Mouse (Mus musculus): ENCODE measurements at regions not wholly inside any gene's neighbourhood (a gene's known extent, or its start where the extent isn't known, plus 50 kb on each side); places are given as distances from the start of the nearest gene placed in this dataset.
A peak's percentile ranks its signal among the peaks of the same experiment; 100 is the strongest.

- WGBS: 94% methylated on average over 1 of the region's 1 CpGs
- Histone ChIP-seq H3K36me3 (no peaks in the 10 kb centered on the region), H3K4me1 (0 out of 2 replicates have a peak, but pooled peaks cover 2% of the 10 kb centered on the region), H3K27me3 (ENCODE audit: low read depth, poor library complexity, severe bottlenecking) (no peaks in the 10 kb centered on the region), H3K27ac (no peak overlapping the region), H3K9me3 (replicated peaks) (no peaks in the 10 kb centered on the region), H3K4me3 (no peak overlapping the region)
- DNase-seq (ENCODE audit: low spot score): no peak
Measured at GRCm38 (mm10) chr7:113010150-113010549, 56.4 kb downstream of the Rassf10 start.

GRCm38 (mm10) chr7:113017092-113017755, 63.5 kb downstream of the Rassf10 start:
- Histone ChIP-seq H3K4me1 (peaks cover 11% of the 10 kb centered on the region; the same call in 1 of the 2 replicates), H3K27me3 (ENCODE audit: low read depth, poor library complexity, severe bottlenecking) (no peaks in the 10 kb centered on the region), H3K27ac (peak overlapping the region; percentile 62; the same call in 1 of the 2 replicates), H3K9me3 (replicated peaks) (no peaks in the 10 kb centered on the region), H3K36me3 (no peaks in the 10 kb centered on the region), H3K4me3 (no peak overlapping the region)
- WGBS: 54% methylated on average over 8 of the region's 8 CpGs
- no peak for DNase-seq (ENCODE audit: low spot score)

- peaks cover 11% of the 10 kb centered on the region; the same call in 1 of the 2 replicates for H3K4me1 ChIP-seq
- no peak overlapping the region for H3K27ac ChIP-seq
- no peaks in the 10 kb centered on the region for H3K27me3 ChIP-seq (ENCODE audit: low read depth, poor library complexity, severe bottlenecking)
- 16% methylated on average over 5 of the region's 5 CpGs for WGBS
- H3K36me3 ChIP-seq: no peaks in the 10 kb centered on the region
- no peak for DNase-seq (ENCODE audit: low spot score)
- no peaks in the 10 kb centered on the region for H3K9me3 ChIP-seq (replicated peaks)
- H3K4me3 ChIP-seq: no peak overlapping the region
Measured at GRCm38 (mm10) chr7:113021412-113021811, 67.7 kb downstream of the Rassf10 start.

GRCm38 (mm10) chr7:113022516-113022915, 68.8 kb downstream of the Rassf10 start:
- no peak for DNase-seq (ENCODE audit: low spot score)

GRCm38 (mm10) chr7:113025758-113026157, 72.0 kb downstream of the Rassf10 start:
- WGBS: 95% methylated on average over 1 of the region's 1 CpGs
- no peaks in the 10 kb centered on the region for H3K4me1 ChIP-seq
- no peak for DNase-seq (ENCODE audit: low spot score)

More at GRCm38 (mm10) chr7:113022516-113022915, 68.8 kb downstream of the Rassf10 start:
- 43% methylated on average over 2 of the region's 2 CpGs for WGBS
- Histone ChIP-seq H3K27ac (no peak overlapping the region), H3K36me3 (no peaks in the 10 kb centered on the region), H3K4me3 (no peak overlapping the region), H3K27me3 (ENCODE audit: low read depth, poor library complexity, severe bottlenecking) (no peaks in the 10 kb centered on the region), H3K9me3 (replicated peaks) (no peaks in the 10 kb centered on the region), H3K4me1 (peaks cover 5% of the 10 kb centered on the region; the same call in 1 of the 2 replicates)

GRCm38 (mm10) chr7:113026290-113027075, 72.7 kb downstream of the Rassf10 start:
- Histone ChIP-seq H3K9me3 (replicated peaks) (no peaks in the 10 kb centered on the region), H3K4me3 (no peak overlapping the region), H3K27ac (no peak overlapping the region), H3K4me1 (no peaks in the 10 kb centered on the region), H3K36me3 (no peaks in the 10 kb centered on the region), H3K27me3 (ENCODE audit: low read depth, poor library complexity, severe bottlenecking) (no peaks in the 10 kb centered on the region)
- WGBS: 89% methylated on average over 10 of the region's 10 CpGs
- DNase-seq (ENCODE audit: low spot score): no peak

More at GRCm38 (mm10) chr7:113025758-113026157, 72.0 kb downstream of the Rassf10 start:
- Histone ChIP-seq H3K36me3 (no peaks in the 10 kb centered on the region), H3K9me3 (replicated peaks) (no peaks in the 10 kb centered on the region), H3K27me3 (ENCODE audit: low read depth, poor library complexity, severe bottlenecking) (no peaks in the 10 kb centered on the region), H3K4me3 (no peak overlapping the region), H3K27ac (no peak overlapping the region)

- H3K27ac ChIP-seq: no peak overlapping the region
- no peak overlapping the region for H3K4me3 ChIP-seq
- no peaks in the 10 kb centered on the region for H3K27me3 ChIP-seq (ENCODE audit: low read depth, poor library complexity, severe bottlenecking)
- H3K4me1 ChIP-seq: no peaks in the 10 kb centered on the region
- no peak for DNase-seq (ENCODE audit: low spot score)
- no peaks in the 10 kb centered on the region for H3K36me3 ChIP-seq
- H3K9me3 ChIP-seq (replicated peaks): no peaks in the 10 kb centered on the region
- 74% methylated on average over 5 of the region's 5 CpGs for WGBS
Measured at GRCm38 (mm10) chr7:113027125-113027801, 73.5 kb downstream of the Rassf10 start.

- Histone ChIP-seq H3K4me1 (no peaks in the 10 kb centered on the region), H3K27me3 (ENCODE audit: low read depth, poor library complexity, severe bottlenecking) (no peaks in the 10 kb centered on the region), H3K9me3 (replicated peaks) (no peaks in the 10 kb centered on the region), H3K36me3 (no peaks in the 10 kb centered on the region), H3K4me3 (no peak overlapping the region), H3K27ac (no peak overlapping the region; the same call in 1 of the 2 replicates)
- no peak for DNase-seq (ENCODE audit: low spot score)
- 57% methylated on average over 5 of the region's 5 CpGs for WGBS
Measured at GRCm38 (mm10) chr7:113030053-113030752, 76.4 kb downstream of the Rassf10 start.

- Histone ChIP-seq H3K4me3 (no peak overlapping the region), H3K4me1 (no peaks in the 10 kb centered on the region), H3K27me3 (ENCODE audit: low read depth, poor library complexity, severe bottlenecking) (no peaks in the 10 kb centered on the region), H3K27ac (no peak overlapping the region), H3K9me3 (replicated peaks) (no peaks in the 10 kb centered on the region), H3K36me3 (no peaks in the 10 kb centered on the region)
- DNase-seq (ENCODE audit: low spot score): no peak
- 86% methylated on average over 4 of the region's 4 CpGs for whole genome bisulfite sequencing
Measured at GRCm38 (mm10) chr7:113035751-113036150, 82.0 kb downstream of the Rassf10 start.

- Histone ChIP-seq H3K4me3 (no peak overlapping the region), H3K27me3 (ENCODE audit: low read depth, poor library complexity, severe bottlenecking) (no peaks in the 10 kb centered on the region), H3K36me3 (no peaks in the 10 kb centered on the region), H3K4me1 (peaks cover 4% of the 10 kb centered on the region), H3K9me3 (replicated peaks) (no peaks in the 10 kb centered on the region), H3K27ac (no peak overlapping the region)
- WGBS: 85% methylated on average over 12 of the region's 12 CpGs
- no peak for DNase-seq (ENCODE audit: low spot score)
Measured at GRCm38 (mm10) chr7:113037825-113038613, 84.3 kb downstream of the Rassf10 start.

GRCm38 (mm10) chr7:113038906-113039671, 85.3 kb downstream of the Rassf10 start:
- no peak overlapping the region for H3K27ac ChIP-seq
- H3K4me3 ChIP-seq: no peak overlapping the region
- no peaks in the 10 kb centered on the region for H3K27me3 ChIP-seq (ENCODE audit: low read depth, poor library complexity, severe bottlenecking)
- H3K9me3 ChIP-seq (replicated peaks): no peaks in the 10 kb centered on the region
- no peak for DNase-seq (ENCODE audit: low spot score)
- 83% methylated on average over 3 of the region's 3 CpGs for WGBS
- H3K36me3 ChIP-seq: no peaks in the 10 kb centered on the region
- peaks cover 4% of the 10 kb centered on the region for H3K4me1 ChIP-seq
